Mouse (Mus musculus): Measurements from ENCODE around the gene Plppr2. TPM values are rescaled to one million over a fixed set of nuclear protein-coding genes. Genes with fewer than 3 reads are reported as not detected.
A peak's percentile ranks its signal among the peaks of the same experiment; 100 is the strongest.

Plppr2 gene
- total and polyA plus RNA-seq, 3 experiments = 1.3 to 13.9 TPM; not detected in 1

GRCm38 (mm10) chr9:21959244-21959643 lies 22.4 kb downstream of the Plppr2 start:
- no peaks in the 10 kb centered on the region for H3K9me3 ChIP-seq (replicated peaks; ENCODE audit: insufficient read depth, low read length)
- H3K4me3 ChIP-seq (ENCODE audit: control insufficient read depth in 1 of 2, insufficient read depth in 1 of 2, low read depth in 2 of 2, low read length in 2 of 2) = no peak overlapping the region
- TF ChIP-seq MXI1 (IDR thresholded peaks at IDR 0.05; ENCODE audit: low read depth, low read length) (no peak), CHD2 (IDR thresholded peaks at IDR 0.05; ENCODE audit: low read length) (no peak), USF2 (IDR thresholded peaks at IDR 0.05; ENCODE audit: borderline replicate concordance in 1 of 2, insufficient read depth in 1 of 2, low read depth in 1 of 2, low read length in 2 of 2) (no peak), MEF2A (IDR thresholded peaks at IDR 0.05; ENCODE audit: extremely low read depth, insufficient replicate concordance, low read depth, low read length, poor library complexity, severe bottlenecking) (no peak), KAT2A (conservative IDR thresholded peaks at IDR 0.05; ENCODE audit: low read depth, low read length) (no peak)
- peaks cover 19 to 46% of the 10 kb centered on the region in 2 experiments for H3K4me1 ChIP-seq (ENCODE audit: control insufficient read depth in 1 of 2, insufficient read depth in 2 of 2, low read length in 2 of 2)
- no peaks in the 10 kb centered on the region for H3K27me3 ChIP-seq (ENCODE audit: control insufficient read depth in 1 of 2, insufficient read depth in 2 of 2, low read length in 2 of 2)
- DNase-seq (ENCODE audit: low read depth, low spot score) = no peak
- peaks cover 14 to 37% of the 10 kb centered on the region in 2 experiments for H3K36me3 ChIP-seq (ENCODE audit: control insufficient read depth in 1 of 2, insufficient read depth in 2 of 2, low read length in 2 of 2)
- peaks cover 42% of the 10 kb centered on the region for H3K79me2 ChIP-seq (ENCODE audit: control insufficient read depth, insufficient read depth, low read length, poor library complexity)
- H3K9ac ChIP-seq (ENCODE audit: control insufficient read depth, low read depth, low read length, poor library complexity, severe bottlenecking) = no peak overlapping the region
- no peak overlapping the region for H3K27ac ChIP-seq (ENCODE audit: control insufficient read depth, low read depth, low read length)

- peak overlapping the region; percentile 77 for H3K9ac ChIP-seq (ENCODE audit: control insufficient read depth, low read depth, low read length, poor library complexity, severe bottlenecking)
- H3K27ac ChIP-seq (ENCODE audit: control insufficient read depth, low read depth, low read length) = peak overlapping the region; percentile 91; the same call in 1 of the 2 replicates
- DNase-seq (ENCODE audit: low read depth, low spot score) = no peak
- H3K9me3 ChIP-seq (replicated peaks; ENCODE audit: insufficient read depth, low read length) = no peaks in the 10 kb centered on the region
- no peak for TF ChIP-seq EP300 (IDR thresholded peaks at IDR 0.05; ENCODE audit: low read depth in 1 of 2, low read length in 2 of 2)
- TF ChIP-seq RCOR1 (IDR thresholded peaks at IDR 0.05; ENCODE audit: low read depth, low read length) = no peak
- TF ChIP-seq NELFE (IDR thresholded peaks at IDR 0.05; ENCODE audit: low read depth, low read length) = no peak
- no peak for TF ChIP-seq POLR2AphosphoS2 (IDR thresholded peaks at IDR 0.05; ENCODE audit: low read length)
- TF ChIP-seq GATA1 (IDR thresholded peaks at IDR 0.05; ENCODE audit: low read depth, low read length) = no peak
- TF ChIP-seq NRF1 (IDR thresholded peaks at IDR 0.05; ENCODE audit: insufficient read depth, low read depth, low read length, poor library complexity, severe bottlenecking) = no peak
- TF ChIP-seq MAX (IDR thresholded peaks at IDR 0.05; ENCODE audit: low read length) = no peak
- no peak for TF ChIP-seq TAL1 (IDR thresholded peaks at IDR 0.05; ENCODE audit: low read length)
- H3K4me1 ChIP-seq (ENCODE audit: control insufficient read depth in 1 of 2, insufficient read depth in 2 of 2, low read length in 2 of 2) = peaks cover 15 to 40% of the 10 kb centered on the region in 2 experiments
- peaks cover 42% of the 10 kb centered on the region for H3K79me2 ChIP-seq (ENCODE audit: control insufficient read depth, insufficient read depth, low read length, poor library complexity)
- H3K36me3 ChIP-seq (ENCODE audit: control insufficient read depth in 1 of 2, insufficient read depth in 2 of 2, low read length in 2 of 2) = peaks cover 14 to 32% of the 10 kb centered on the region in 2 experiments
- H3K4me3 ChIP-seq (ENCODE audit: control insufficient read depth in 1 of 2, insufficient read depth in 1 of 2, low read depth in 2 of 2, low read length in 2 of 2) = no peak overlapping the region; a peak in 1 of 4 replicates
- no peaks in the 10 kb centered on the region for H3K27me3 ChIP-seq (ENCODE audit: control insufficient read depth in 1 of 2, insufficient read depth in 2 of 2, low read length in 2 of 2)
Measured at GRCm38 (mm10) chr9:21960135-21960534, 23.3 kb downstream of the Plppr2 start.

- peaks cover 14 to 32% of the 10 kb centered on the region in 2 experiments for H3K36me3 ChIP-seq (ENCODE audit: control insufficient read depth in 1 of 2, insufficient read depth in 2 of 2, low read length in 2 of 2)
Measured at GRCm38 (mm10) chr9:21960558-21961208, 23.9 kb downstream of the Plppr2 start.

More at GRCm38 (mm10) chr9:21960558-21961208, 23.9 kb downstream of the Plppr2 start:
- Histone ChIP-seq H3K4me3 (ENCODE audit: control insufficient read depth in 1 of 2, insufficient read depth in 1 of 2, low read depth in 2 of 2, low read length in 2 of 2) (peak overlapping the region; percentile 75 to 77), H3K9ac (ENCODE audit: control insufficient read depth, low read depth, low read length, poor library complexity, severe bottlenecking) (peak overlapping the region; percentile 77), H3K27ac (ENCODE audit: control insufficient read depth, low read depth, low read length) (peak overlapping the region; percentile 91), H3K9me3 (replicated peaks; ENCODE audit: insufficient read depth, low read length) (no peaks in the 10 kb centered on the region), H3K27me3 (ENCODE audit: control insufficient read depth in 1 of 2, insufficient read depth in 2 of 2, low read length in 2 of 2) (no peaks in the 10 kb centered on the region), H3K4me1 (ENCODE audit: control insufficient read depth in 1 of 2, insufficient read depth in 2 of 2, low read length in 2 of 2) (peaks cover 15 to 40% of the 10 kb centered on the region in 2 experiments), H3K79me2 (ENCODE audit: control insufficient read depth, insufficient read depth, low read length, poor library complexity) (peaks cover 41% of the 10 kb centered on the region)
- TF ChIP-seq BHLHE40 (IDR thresholded peaks at IDR 0.05; ENCODE audit: borderline replicate concordance, low read depth, low read length) (no peak), JUND (IDR thresholded peaks at IDR 0.05; ENCODE audit: low read depth, low read length) (no peak), ETS1 (IDR thresholded peaks at IDR 0.05; ENCODE audit: low read depth, low read length) (no peak), GATA1 (IDR thresholded peaks at IDR 0.05; ENCODE audit: low read depth, low read length) (peak; percentile 97)
- peak; percentile 59 for DNase-seq (ENCODE audit: low read depth, low spot score)
